Mouse (Mus musculus) small intestine, adult 2 months (tissue): Measurements from ENCODE around the gene 4930451I11Rik.

Experiments used
- CTCF ChIP-seq: fragments of 200-500 bp; IDR thresholded peaks from 2 replicates; pipeline ENCODE4 v1.5.1; 2012; ENCODE audit warnings: low read depth, mild to moderate bottlenecking, control low read depth, inconsistent platforms, low read length, moderate library complexity, mixed read lengths; ENCODE audit not compliant: insufficient replicate concordance, insufficient read length; ENCODE audit errors: extremely low read depth
- POLR2A ChIP-seq: fragments of 200-500 bp; IDR thresholded peaks from 2 replicates; pipeline ENCODE4 v1.6.1; 2012; ENCODE audit warnings: low read depth, mild to moderate bottlenecking, control low read depth, inconsistent platforms, low read length, moderate library complexity

DNA sequence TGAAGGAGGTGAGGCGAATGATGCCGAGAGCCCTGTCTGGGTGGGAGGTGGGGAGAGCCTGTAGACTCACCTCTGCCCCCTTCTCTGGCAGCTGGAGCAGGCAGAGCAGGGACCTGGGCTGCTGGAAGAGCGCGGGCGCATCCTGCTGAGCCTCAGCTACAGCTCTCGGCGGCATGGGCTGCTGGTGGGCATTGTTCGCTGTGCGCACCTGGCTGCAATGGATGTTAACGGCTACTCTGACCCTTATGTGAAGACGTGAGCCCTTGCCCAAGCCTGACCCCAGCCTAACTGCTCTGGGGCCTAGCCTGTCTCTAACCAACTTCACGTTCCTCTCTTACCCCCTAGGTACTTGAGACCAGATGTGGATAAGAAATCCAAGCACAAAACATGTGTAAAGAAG lies 19.8 kb upstream of the 4930451I11Rik start:
- no peak for TF ChIP-seq CTCF
- TF ChIP-seq POLR2A = no peak
